Mouse (Mus musculus) heart, postnatal 14 days (tissue): ENCODE data around the gene Unc50. TPM values are rescaled to one million over a fixed set of nuclear protein-coding genes. Genes with fewer than 3 reads are reported as not detected.

Source experiments
- DNase-seq, 2 experiments: peaks; one replicate each; pipeline ENCODE4 v3.0.0; 2021 to 2022
- intact Hi-C: fragments of 180-260 bp; cut with DNase I; formaldehyde crosslinking; loops from one replicate; pipeline ENCODE4 v1.15.1; 2025
- total RNA-seq, 2 experiments: library from RNA; stranded (reverse); gene quantifications; 2 replicates each; pipeline ENCODE4 v1.2.3; 2021

The Unc50 gene
- total RNA-seq, 2 experiments from 2014 or later = 32.6 to 33.7 TPM

GRCm38 (mm10) chr1:37480731-37481130, 50.8 kb downstream of the Unc50 start:
- no peak for DNase-seq
- intact Hi-C loops = loop anchor here (5.0 kb wide), 1 partner anchor 57 kb away; no protein-coding TSS in a partner anchor

GRCm38 (mm10) chr1:37481331-37481730, 51.4 kb downstream of the Unc50 start:
- intact Hi-C loops = loop anchor here (5.0 kb wide), 1 partner anchor 56 kb away; no protein-coding TSS in a partner anchor
- no peak for DNase-seq

GRCm38 (mm10) chr1:37484612-37485011, 54.7 kb downstream of the Unc50 start:
- intact Hi-C loops = loop anchor here (5.0 kb wide), 1 partner anchor 53 kb away; no protein-coding TSS in a partner anchor
- no peak for DNase-seq

- intact Hi-C loops = no loop called here
- no peak for DNase-seq
Observed at GRCm38 (mm10) chr1:37486439-37486838, 56.5 kb downstream of the Unc50 start.

GRCm38 (mm10) chr1:37486994-37487393, 57.1 kb downstream of the Unc50 start:
- intact Hi-C loops = no loop called here
- no peak for DNase-seq

- no peak for DNase-seq
- intact Hi-C loops = no loop called here
Observed at GRCm38 (mm10) chr1:37488531-37488930, 58.6 kb downstream of the Unc50 start.

Other genes starting within 250 kb of the Unc50 start
- under 1 TPM; 0.24 to 0.32 TPM for gene Cnga3, start 215.7 kb upstream of the Unc50 start, total RNA-seq
- gene Inpp4a, start 130.3 kb upstream of the Unc50 start, total RNA-seq = 10 to 100 TPM; 17.2 to 17.3 TPM
- gene Coa5, start within 50 bp of the Unc50 start, total RNA-seq = 10 to 100 TPM; 86.9 to 98.1 TPM
- 10 to 100 TPM; 16.2 to 16.9 TPM for gene Mgat4a, start 110.9 kb downstream of the Unc50 start, total RNA-seq